Mouse (Mus musculus): ENCODE results near the gene Ckmt1. TPM values are rescaled to one million over a fixed set of nuclear protein-coding genes. Genes with fewer than 3 reads are reported as not detected.
A peak's percentile ranks its signal among the peaks of the same experiment; 100 is the strongest.
"Not testable (repeated sequence)": the region's sequence is repeated elsewhere in the genome, so short reads cannot be mapped to it uniquely, and the experiment has no call there.

The Ckmt1 gene
- polyA plus RNA-seq, 1 experiment from 2014 or later, result 43.6 TPM

DNA sequence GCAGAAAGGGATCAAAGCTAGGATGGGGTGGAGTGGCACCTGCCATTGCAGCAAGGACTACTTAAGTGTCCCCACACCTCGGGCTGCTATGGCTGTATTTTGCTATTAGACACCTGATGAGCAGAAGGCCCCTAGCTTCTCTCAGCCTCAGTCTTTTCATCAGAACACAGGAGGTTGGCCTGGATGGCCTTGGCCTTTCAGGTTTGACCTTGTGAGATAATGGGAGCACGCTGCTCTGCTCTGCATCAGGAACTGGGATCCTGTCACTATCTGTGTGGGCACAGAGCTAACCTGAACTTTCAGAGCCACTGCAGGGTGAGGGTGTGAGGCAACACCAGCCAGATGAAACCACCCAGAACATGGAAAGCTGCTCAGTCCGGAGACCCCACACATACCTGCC, 14.8 kb downstream of the Ckmt1 start:
- 58% methylated on average over 3 of the region's 3 CpGs for WGBS
- ATAC-seq (ENCODE audit: insufficient number of reproducible peaks, insufficient read depth, low FRiP score, low read depth), result no peak

DNA sequence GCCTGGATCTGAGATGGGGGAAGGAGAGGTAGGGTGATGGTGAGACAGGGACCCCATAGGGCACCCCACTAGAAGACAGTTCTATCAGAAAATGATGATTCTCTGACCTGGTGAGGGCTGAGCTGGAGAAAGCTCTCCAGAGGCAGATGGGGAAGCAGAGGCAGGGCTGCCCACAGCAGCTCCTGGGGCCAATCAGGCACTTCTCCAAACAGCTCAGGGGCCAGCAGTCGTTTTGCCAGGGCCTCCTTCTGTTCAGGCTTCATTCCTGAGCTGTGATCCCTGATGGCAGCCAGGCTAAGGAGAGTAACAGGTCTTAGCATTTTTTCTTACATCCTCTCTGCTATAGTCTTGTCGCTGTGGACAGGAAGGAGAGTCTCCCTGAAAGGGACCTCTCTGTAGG, 17.3 kb downstream of the Ckmt1 start:
- no peaks in the 10 kb centered on the region for H3K36me3 ChIP-seq (ENCODE audit: control insufficient read depth, insufficient read depth, low read length)
- no peak overlapping the region for H3K4me2 ChIP-seq (replicated peaks; ENCODE audit: low read depth, low read length)
- ATAC-seq (ENCODE audit: insufficient number of reproducible peaks, insufficient read depth, low FRiP score, low read depth), result no peak
- no peaks in the 10 kb centered on the region for H3K4me1 ChIP-seq (ENCODE audit: control insufficient read depth, insufficient read depth, low read length)
- no peak overlapping the region for H3K9ac ChIP-seq (replicated peaks; ENCODE audit: low read depth, low read length)
- 35% methylated on average over 2 of the region's 2 CpGs for WGBS
- no peaks in the 10 kb centered on the region for H3K27me3 ChIP-seq (ENCODE audit: control insufficient read depth, insufficient read depth, low read length)
- H3K27ac ChIP-seq (ENCODE audit: low read length), result no peak overlapping the region
- no peaks in the 10 kb centered on the region for H3K9me3 ChIP-seq (ENCODE audit: control insufficient read depth, low read depth, low read length)
- H3K4me3 ChIP-seq (ENCODE audit: low read depth, low read length), result no peak overlapping the region

More for the DNA sequence above, 14.8 kb downstream of the Ckmt1 start:
- no peaks in the 10 kb centered on the region for H3K9me3 ChIP-seq (ENCODE audit: control insufficient read depth, low read depth, low read length)
- no peak overlapping the region for H3K4me2 ChIP-seq (replicated peaks; ENCODE audit: low read depth, low read length)
- no peak overlapping the region for H3K4me3 ChIP-seq (ENCODE audit: low read depth, low read length)
- H3K27me3 ChIP-seq (ENCODE audit: control insufficient read depth, insufficient read depth, low read length), result no peaks in the 10 kb centered on the region
- no peak overlapping the region for H3K27ac ChIP-seq (ENCODE audit: low read length)
- no peaks in the 10 kb centered on the region for H3K36me3 ChIP-seq (ENCODE audit: control insufficient read depth, insufficient read depth, low read length)
- H3K9ac ChIP-seq (replicated peaks; ENCODE audit: low read depth, low read length), result no peak overlapping the region
- no peaks in the 10 kb centered on the region for H3K4me1 ChIP-seq (ENCODE audit: control insufficient read depth, insufficient read depth, low read length)

DNA sequence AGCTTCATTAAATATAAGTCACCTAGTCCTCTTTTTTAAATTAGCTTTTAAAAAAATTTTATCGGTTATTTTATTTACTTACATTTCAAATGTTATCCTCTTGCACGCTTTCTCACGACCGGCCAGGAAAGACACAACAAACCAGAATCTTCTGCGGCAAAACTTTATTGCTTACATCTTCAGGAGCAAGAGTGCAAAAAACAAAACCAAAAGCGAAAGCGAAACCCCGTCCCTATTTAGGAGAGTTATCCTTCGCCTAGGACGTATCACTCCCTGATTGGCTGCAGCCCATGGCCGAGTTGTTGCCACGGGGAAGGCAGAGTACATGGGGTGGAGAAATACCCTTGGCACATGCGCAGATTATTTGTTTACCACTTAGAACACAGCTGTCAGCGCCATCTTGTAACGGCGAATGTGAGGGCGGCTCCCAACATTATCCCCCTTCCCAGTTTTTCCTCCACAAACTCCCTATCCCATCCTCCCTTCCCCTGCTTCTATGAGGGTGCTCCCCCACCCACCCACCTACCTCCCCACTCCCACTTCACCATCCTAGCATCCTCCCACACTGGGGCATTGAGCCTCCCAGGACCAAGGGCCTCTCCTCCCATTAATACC, 29.6 kb downstream of the Ckmt1 start, which contains the start of gene Strc:
Strc (minus strand) TSS at position 208 of the 615 bp plus-strand sequence.
- ATAC-seq (ENCODE audit: insufficient number of reproducible peaks, insufficient read depth, low FRiP score, low read depth); H3K27ac ChIP-seq (ENCODE audit: low read length): not testable (repeated sequence)
- 94% methylated on average over 16 of the region's 17 CpGs for WGBS

DNA sequence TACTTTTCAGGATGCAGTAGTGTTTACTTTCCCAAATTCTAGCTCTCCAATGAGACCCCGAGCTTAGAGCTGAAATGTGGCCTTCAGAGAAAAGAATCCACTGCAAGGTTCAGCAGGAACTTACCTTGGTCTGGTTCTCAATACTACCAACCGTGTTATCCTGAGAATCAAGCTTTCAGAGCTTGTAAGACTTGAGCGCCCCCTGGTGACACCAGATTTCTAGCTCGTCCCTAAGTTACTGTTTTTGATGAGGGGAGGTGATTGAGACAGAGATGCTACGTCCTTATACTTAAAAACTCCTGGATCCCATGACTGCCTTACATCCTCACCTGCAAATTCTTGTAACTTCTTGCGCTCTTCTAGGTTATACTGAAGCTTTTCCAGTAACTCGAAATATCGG, 39.1 kb downstream of the Ckmt1 start:
- WGBS, result 10% methylated on average over 8 of the region's 8 CpGs
- Histone ChIP-seq H3K27me3 (ENCODE audit: control insufficient read depth, insufficient read depth, low read length) (no peaks in the 10 kb centered on the region), H3K9me3 (ENCODE audit: control insufficient read depth, low read depth, low read length) (no peaks in the 10 kb centered on the region), H3K4me1 (ENCODE audit: control insufficient read depth, insufficient read depth, low read length) (no peaks in the 10 kb centered on the region), H3K9ac (replicated peaks; ENCODE audit: low read depth, low read length) (no peak overlapping the region), H3K4me2 (replicated peaks; ENCODE audit: low read depth, low read length) (no peak overlapping the region), H3K36me3 (ENCODE audit: control insufficient read depth, insufficient read depth, low read length) (no peaks in the 10 kb centered on the region), H3K4me3 (ENCODE audit: low read depth, low read length) (no peak overlapping the region), H3K27ac (ENCODE audit: low read length) (no peak overlapping the region)
- no peak for ATAC-seq (ENCODE audit: insufficient number of reproducible peaks, insufficient read depth, low FRiP score, low read depth)

More for the DNA sequence above, 29.6 kb downstream of the Ckmt1 start, which contains the start of gene Strc:
- H3K4me3 ChIP-seq (ENCODE audit: low read depth, low read length); H3K4me2 ChIP-seq (replicated peaks; ENCODE audit: low read depth, low read length); H3K4me1 ChIP-seq (ENCODE audit: control insufficient read depth, insufficient read depth, low read length); H3K9ac ChIP-seq (replicated peaks; ENCODE audit: low read depth, low read length); H3K9me3 ChIP-seq (ENCODE audit: control insufficient read depth, low read depth, low read length); H3K36me3 ChIP-seq (ENCODE audit: control insufficient read depth, insufficient read depth, low read length); H3K27me3 ChIP-seq (ENCODE audit: control insufficient read depth, insufficient read depth, low read length): not testable (repeated sequence)

GRCm38 (mm10) chr2:121403296-121403695, 45.8 kb downstream of the Ckmt1 start:
- Histone ChIP-seq H3K27me3 (ENCODE audit: control insufficient read depth, insufficient read depth, low read length) (no peaks in the 10 kb centered on the region), H3K4me2 (replicated peaks; ENCODE audit: low read depth, low read length) (no peak overlapping the region), H3K9ac (replicated peaks; ENCODE audit: low read depth, low read length) (no peak overlapping the region), H3K9me3 (ENCODE audit: control insufficient read depth, low read depth, low read length) (no peaks in the 10 kb centered on the region), H3K36me3 (ENCODE audit: control insufficient read depth, insufficient read depth, low read length) (no peaks in the 10 kb centered on the region), H3K4me1 (ENCODE audit: control insufficient read depth, insufficient read depth, low read length) (no peaks in the 10 kb centered on the region), H3K27ac (ENCODE audit: low read length) (no peak overlapping the region), H3K4me3 (ENCODE audit: low read depth, low read length) (no peak overlapping the region)
- ATAC-seq (ENCODE audit: insufficient number of reproducible peaks, insufficient read depth, low FRiP score, low read depth), result no peak

DNA sequence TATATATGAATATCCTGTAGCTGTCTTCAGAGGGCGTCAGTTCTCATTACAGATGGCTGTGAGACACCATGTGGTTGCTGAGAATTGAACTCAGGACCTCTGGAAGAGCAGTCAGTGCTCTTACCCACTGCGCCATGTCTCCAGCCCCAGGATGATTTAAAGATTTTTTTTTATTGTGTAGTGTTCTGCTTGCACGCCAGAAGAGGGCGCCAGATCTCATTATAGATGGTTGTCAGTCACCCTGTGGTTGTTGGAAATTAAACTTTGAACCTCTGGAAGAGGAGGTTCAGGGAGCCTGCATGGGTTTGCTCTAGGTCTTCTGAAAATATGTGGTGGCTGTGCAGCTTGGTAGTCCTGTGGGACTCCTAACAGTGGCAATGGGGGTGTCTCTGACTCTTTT, 50.6 kb downstream of the Ckmt1 start:
- Histone ChIP-seq H3K36me3 (ENCODE audit: control insufficient read depth, insufficient read depth, low read length) (no peaks in the 10 kb centered on the region), H3K27ac (ENCODE audit: low read length) (no peak overlapping the region), H3K4me3 (ENCODE audit: low read depth, low read length) (no peak overlapping the region), H3K4me1 (ENCODE audit: control insufficient read depth, insufficient read depth, low read length) (0 out of 2 replicates have a peak, but pooled peaks cover 3% of the 10 kb centered on the region), H3K9me3 (ENCODE audit: control insufficient read depth, low read depth, low read length) (no peaks in the 10 kb centered on the region), H3K27me3 (ENCODE audit: control insufficient read depth, insufficient read depth, low read length) (no peaks in the 10 kb centered on the region), H3K4me2 (replicated peaks; ENCODE audit: low read depth, low read length) (no peak overlapping the region), H3K9ac (replicated peaks; ENCODE audit: low read depth, low read length) (no peak overlapping the region)
- ATAC-seq (ENCODE audit: insufficient number of reproducible peaks, insufficient read depth, low FRiP score, low read depth), result no peak
- 33% methylated on average over 4 of the region's 4 CpGs for WGBS

DNA sequence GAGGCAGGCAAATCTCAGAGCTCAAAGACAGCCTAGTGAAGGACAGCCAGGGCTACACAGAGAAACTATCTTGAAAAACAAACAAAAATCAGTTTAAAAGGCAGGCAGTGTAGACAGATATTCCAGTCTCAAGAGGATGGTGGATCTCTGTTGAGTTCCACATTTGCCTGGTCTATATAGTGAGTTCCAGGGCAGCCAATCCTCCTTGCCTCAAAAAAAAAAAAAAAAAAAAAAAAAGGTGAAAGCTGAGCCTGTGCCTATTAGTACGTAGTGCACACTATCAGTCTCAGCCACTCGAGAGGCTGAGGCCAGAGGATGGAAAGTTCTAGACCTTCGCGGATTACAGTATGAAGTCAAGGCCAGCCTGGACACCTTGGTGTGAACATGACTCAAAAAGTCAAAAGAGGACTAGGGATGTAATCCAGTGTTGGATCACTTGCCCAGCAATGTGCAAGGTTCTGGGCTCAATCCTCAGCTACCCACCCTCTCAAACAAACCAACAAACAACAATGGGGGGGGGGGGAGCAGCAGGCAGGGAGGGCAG, 55.4 kb downstream of the Ckmt1 start:
- peak overlapping the region; percentile 99 for H3K27ac ChIP-seq (ENCODE audit: low read length)
- H3K4me3 ChIP-seq (ENCODE audit: low read depth, low read length), result peak overlapping the region; percentile 95
- no peaks in the 10 kb centered on the region for H3K9me3 ChIP-seq (ENCODE audit: control insufficient read depth, low read depth, low read length)
- peaks cover 13% of the 10 kb centered on the region for H3K36me3 ChIP-seq (ENCODE audit: control insufficient read depth, insufficient read depth, low read length)
- peak overlapping the region; percentile 72 for H3K4me2 ChIP-seq (replicated peaks; ENCODE audit: low read depth, low read length)
- H3K4me1 ChIP-seq (ENCODE audit: control insufficient read depth, insufficient read depth, low read length), result peaks cover 21% of the 10 kb centered on the region
- H3K27me3 ChIP-seq (ENCODE audit: control insufficient read depth, insufficient read depth, low read length), result no peaks in the 10 kb centered on the region
- peak overlapping the region; percentile 99 for H3K9ac ChIP-seq (replicated peaks; ENCODE audit: low read depth, low read length)
- ATAC-seq (ENCODE audit: insufficient number of reproducible peaks, insufficient read depth, low FRiP score, low read depth), result no peak
- WGBS, result 7% methylated on average over 4 of the region's 4 CpGs

All from stomach, embryonic 14.5 days (tissue).